Comparison of ENCODE assay signal across 8 mouse cellular contexts in genomic region chr9:65826226-65826587, GRCm38 (mm10). TPM values are rescaled to one million over a fixed set of nuclear protein-coding genes. Genes with fewer than 3 reads are reported as not detected.
DNase-seq lines count a peak whose midpoint lies in the region; ATAC-seq and TF ChIP-seq lines count a peak whose summit lies in the region.

No protein-coding gene starts in this region.

- H3K4me1 ChIP-seq in cerebellum, adult 2 months (ENCODE audit: control insufficient read depth, insufficient read depth, low read length), result peaks cover 12% of the 10 kb centered on the region
- peaks cover 8% of the 10 kb centered on the region for H3K4me1 ChIP-seq in cortical plate, adult 2 months (ENCODE audit: control insufficient read depth, insufficient read depth, low read length)
- peaks cover 44% of the 10 kb centered on the region for H3K4me1 ChIP-seq in hindbrain, embryonic 12.5 days

- no peaks in the 10 kb centered on the region for H3K36me3 ChIP-seq in hindbrain, embryonic 12.5 days

- peak overlapping the region; percentile 97 for H3K9ac ChIP-seq in hindbrain, embryonic 12.5 days

- H3K4me3 ChIP-seq in cerebellum, adult 2 months (replicated peaks; ENCODE audit: insufficient read depth, low read depth, low read length), result peak overlapping the region; percentile 66
- peak overlapping the region; percentile 90 for H3K4me3 ChIP-seq in cortical plate, adult 2 months (ENCODE audit: insufficient read depth, low read length)
- H3K4me3 ChIP-seq in hindbrain, embryonic 12.5 days, result peak overlapping the region; percentile 92

- TF ChIP-seq POLR2A in cerebellum, adult 2 months (IDR thresholded peaks at IDR 0.05; ENCODE audit: borderline replicate concordance, insufficient read depth, low read length), result no peak
- no peak for TF ChIP-seq POLR2A in cortical plate, adult 2 months (IDR thresholded peaks at IDR 0.05; ENCODE audit: extremely low read depth, insufficient read depth, low read length)

- no peak for TF ChIP-seq CTCF in cerebellum, adult 2 months (IDR thresholded peaks at IDR 0.05; ENCODE audit: borderline replicate concordance, insufficient read depth, low read depth, low read length)
- TF ChIP-seq CTCF in cortical plate, adult 2 months (IDR thresholded peaks at IDR 0.05; ENCODE audit: extremely low read depth, insufficient read depth, low read length), result no peak

- H3K27me3 ChIP-seq in cerebellum, adult 2 months (ENCODE audit: control insufficient read depth, insufficient read depth, low read length), result no peaks in the 10 kb centered on the region
- no peaks in the 10 kb centered on the region for H3K27me3 ChIP-seq in hindbrain, embryonic 12.5 days

- ATAC-seq in CD4-positive, CD25-positive, alpha-beta regulatory T cell, adult 4 months, result peak; percentile 15
- ATAC-seq in hindbrain, embryonic 12.5 days (ENCODE audit: low FRiP score), result peak; percentile 71
- ATAC-seq in inflammation-experienced regulatory T-cells, adult 6 months, result no peak

- H3K27ac ChIP-seq in cerebellum, adult 2 months (ENCODE audit: insufficient read depth, low read length), result peak overlapping the region; percentile 16
- peak overlapping the region; percentile 2; the same call in 1 of the 2 replicates for H3K27ac ChIP-seq in cortical plate, adult 2 months (ENCODE audit: insufficient read depth, low read length)
- H3K27ac ChIP-seq in hindbrain, embryonic 12.5 days, result peak overlapping the region; percentile 99

- peak in 1 of 2 experiments; percentile 32 for DNase-seq in cerebellum, adult 2 months
- no peak for DNase-seq in cerebellum, postnatal 4 days (ENCODE audit: low spot score in 2 of 2)
- peak; percentile 39 for DNase-seq in lung, postnatal 10 days
- no peak for DNase-seq in left cerebral cortex, postnatal 14 days (ENCODE audit: low spot score in 2 of 2)

- intact Hi-C loops in left cerebral cortex, postnatal 14 days (cut with DNase I), result loop anchor here (5.0 kb wide), 1 partner anchor 54 kb away; no protein-coding TSS in a partner anchor

- H3K4me2 ChIP-seq in hindbrain, embryonic 12.5 days (replicated peaks), result peak overlapping the region; percentile 58

- WGBS in cerebellum, adult 2 months, result 3% methylated on average over 4 of the region's 4 CpGs
- WGBS in hindbrain, embryonic 12.5 days, result 2% methylated on average over 4 of the region's 4 CpGs

- H3K9me3 ChIP-seq in hindbrain, embryonic 12.5 days (replicated peaks), result no peaks in the 10 kb centered on the region

RNA-seq across cellular contexts. Expression of gene Zfp609, which starts 1.2 kb away (rescaled TPM):
- 19.2 and 23.2 TPM in 2 replicates for polyA plus RNA-seq in cerebellum, adult 2 months (2012; rRNA removed)
- 1 to 10 TPM; 2.7 TPM for polyA plus RNA-seq in CD4-positive, CD25-positive, alpha-beta regulatory T cell, adult 4 months (2017; shearing (Covaris generic))
- 14.1 and 16.0 TPM in 2 replicates for polyA plus RNA-seq in cortical plate, adult 2 months (2012; rRNA removed)
- 11.3 and 14.0 TPM in 2 replicates for polyA plus RNA-seq in hindbrain, embryonic 12.5 days (2016; fragmentation: Nextera tagmentation; extraction: Ambion mirVana)
- 1 to 10 TPM; 2.3 to 4.2 (median 2.9) TPM for polyA plus RNA-seq in inflammation-experienced regulatory T-cells, adult 6 months (2017; shearing (Covaris generic))
- 10 to 100 TPM; 38.1 to 38.4 TPM for total RNA-seq in left cerebral cortex, postnatal 14 days (2021)

Comparison
In these comparisons a context has a peak if more than half of its experiments do, and no peak if none do; other contexts are left out.
1. H3K27ac ChIP-seq: peak in every context shown above with its lines; median percentile 99 in hindbrain, embryonic 12.5 days; 16 in cerebellum, adult 2 months; 2 in cortical plate, adult 2 months.